Mouse (Mus musculus): Measurements from ENCODE around the gene Klf17. TPM values are rescaled to one million over a fixed set of nuclear protein-coding genes. Genes with fewer than 3 reads are reported as not detected.

The Klf17 gene
- polyA plus RNA-seq, 1 experiment = not detected

- Histone ChIP-seq H3K27ac (ENCODE audit: insufficient read depth, low read length) (no peak overlapping the region), H3K4me3 (ENCODE audit: extremely low read depth, insufficient read depth, insufficient read length) (no peak overlapping the region), H3K27me3 (ENCODE audit: control insufficient read depth, insufficient read depth, low read length) (no peaks in the 10 kb centered on the region), H3K4me1 (ENCODE audit: control insufficient read depth, insufficient read depth, insufficient read length) (no peaks in the 10 kb centered on the region), H3K36me3 (ENCODE audit: control insufficient read depth, insufficient read depth, low read length) (no peaks in the 10 kb centered on the region)
- no peak for DNase-seq (ENCODE audit: low read depth in 1 of 2, low spot score in 2 of 2)
- 79% methylated on average over 3 of the region's 3 CpGs for WGBS
- TF ChIP-seq CTCF (IDR thresholded peaks at IDR 0.05; ENCODE audit: extremely low read depth, insufficient read depth, insufficient read length, insufficient replicate concordance) (no peak), POLR2A (IDR thresholded peaks at IDR 0.05; ENCODE audit: low read depth, low read length) (no peak)
Measured at GRCm38 (mm10) chr4:117731926-117732325, 33.5 kb downstream of the Klf17 start.

- no peak for DNase-seq (ENCODE audit: low read depth in 1 of 2, low spot score in 2 of 2)
- WGBS = 91% methylated on average over 1 of the region's 1 CpGs
Measured at GRCm38 (mm10) chr4:117724112-117724511, 41.3 kb downstream of the Klf17 start, which contains the start of gene Gm12845. Gene Gm12845 (plus strand): TSS chr4:117724412.

GRCm38 (mm10) chr4:117713303-117714098, 51.9 kb downstream of the Klf17 start:
- no peak overlapping the region for H3K4me3 ChIP-seq (ENCODE audit: extremely low read depth, insufficient read depth, insufficient read length)
- TF ChIP-seq CTCF (IDR thresholded peaks at IDR 0.05; ENCODE audit: extremely low read depth, insufficient read depth, insufficient read length, insufficient replicate concordance) = no peak
- no peak for TF ChIP-seq POLR2A (IDR thresholded peaks at IDR 0.05; ENCODE audit: low read depth, low read length)
- H3K27me3 ChIP-seq (ENCODE audit: control insufficient read depth, insufficient read depth, low read length) = no peaks in the 10 kb centered on the region; the same call in 1 of the 2 replicates
- no peaks in the 10 kb centered on the region for H3K4me1 ChIP-seq (ENCODE audit: control insufficient read depth, insufficient read depth, insufficient read length)
- WGBS = 87% methylated on average over 6 of the region's 6 CpGs
- H3K27ac ChIP-seq (ENCODE audit: insufficient read depth, low read length) = no peak overlapping the region
- no peaks in the 10 kb centered on the region for H3K36me3 ChIP-seq (ENCODE audit: control insufficient read depth, insufficient read depth, low read length)
- DNase-seq (ENCODE audit: low read depth in 1 of 2, low spot score in 2 of 2) = no peak

More at GRCm38 (mm10) chr4:117724112-117724511, 41.3 kb downstream of the Klf17 start, which contains the start of gene Gm12845:
- Histone ChIP-seq H3K4me1 (ENCODE audit: control insufficient read depth, insufficient read depth, insufficient read length) (no peaks in the 10 kb centered on the region), H3K27me3 (ENCODE audit: control insufficient read depth, insufficient read depth, low read length) (no peaks in the 10 kb centered on the region), H3K4me3 (ENCODE audit: extremely low read depth, insufficient read depth, insufficient read length) (no peak within 1 kb of the TSS), H3K27ac (ENCODE audit: insufficient read depth, low read length) (no peak within 1 kb of the TSS), H3K36me3 (ENCODE audit: control insufficient read depth, insufficient read depth, low read length) (no peaks in the 10 kb centered on the region)
- TF ChIP-seq POLR2A (IDR thresholded peaks at IDR 0.05; ENCODE audit: low read depth, low read length) (no peak), CTCF (IDR thresholded peaks at IDR 0.05; ENCODE audit: extremely low read depth, insufficient read depth, insufficient read length, insufficient replicate concordance) (no peak)

GRCm38 (mm10) chr4:117712314-117712713, 53.1 kb downstream of the Klf17 start:
- Histone ChIP-seq H3K4me1 (ENCODE audit: control insufficient read depth, insufficient read depth, insufficient read length) (no peaks in the 10 kb centered on the region), H3K4me3 (ENCODE audit: extremely low read depth, insufficient read depth, insufficient read length) (no peak overlapping the region), H3K27ac (ENCODE audit: insufficient read depth, low read length) (no peak overlapping the region), H3K36me3 (ENCODE audit: control insufficient read depth, insufficient read depth, low read length) (no peaks in the 10 kb centered on the region), H3K27me3 (ENCODE audit: control insufficient read depth, insufficient read depth, low read length) (no peaks in the 10 kb centered on the region; the same call in 1 of the 2 replicates)
- DNase-seq (ENCODE audit: low read depth in 1 of 2, low spot score in 2 of 2) = no peak
- WGBS = 73% methylated on average over 3 of the region's 3 CpGs
- TF ChIP-seq CTCF (IDR thresholded peaks at IDR 0.05; ENCODE audit: extremely low read depth, insufficient read depth, insufficient read length, insufficient replicate concordance) (no peak), POLR2A (IDR thresholded peaks at IDR 0.05; ENCODE audit: low read depth, low read length) (no peak)

GRCm38 (mm10) chr4:117708780-117709550, 56.5 kb downstream of the Klf17 start:
- H3K36me3 ChIP-seq (ENCODE audit: control insufficient read depth, insufficient read depth, low read length) = no peaks in the 10 kb centered on the region
- TF ChIP-seq CTCF (IDR thresholded peaks at IDR 0.05; ENCODE audit: extremely low read depth, insufficient read depth, insufficient read length, insufficient replicate concordance) (no peak), POLR2A (IDR thresholded peaks at IDR 0.05; ENCODE audit: low read depth, low read length) (no peak)
- no peak overlapping the region for H3K4me3 ChIP-seq (ENCODE audit: extremely low read depth, insufficient read depth, insufficient read length)
- 84% methylated on average over 3 of the region's 3 CpGs for WGBS
- H3K4me1 ChIP-seq (ENCODE audit: control insufficient read depth, insufficient read depth, insufficient read length) = no peaks in the 10 kb centered on the region
- DNase-seq (ENCODE audit: low read depth in 1 of 2, low spot score in 2 of 2) = no peak
- H3K27me3 ChIP-seq (ENCODE audit: control insufficient read depth, insufficient read depth, low read length) = no peaks in the 10 kb centered on the region
- no peak overlapping the region for H3K27ac ChIP-seq (ENCODE audit: insufficient read depth, low read length)

Other genes starting within 250 kb of the Klf17 start
- 48.1 and 54.8 TPM in 2 replicates for gene Eri3, start 215.3 kb downstream of the Klf17 start, polyA plus RNA-seq (2012; rRNA removed)
- gene Dmap1, start 83.4 kb downstream of the Klf17 start, polyA plus RNA-seq (2012; rRNA removed) = 13.9 and 16.4 TPM in 2 replicates
- not detected in 2 replicates for gene Gm12845, start 41.2 kb downstream of the Klf17 start, polyA plus RNA-seq (2012; rRNA removed)
- gene Slc6a9, start 68.9 kb upstream of the Klf17 start, polyA plus RNA-seq (2012; rRNA removed) = 54.1 and 68.5 TPM in 2 replicates
- 0.53 and 0.92 TPM in 2 replicates for gene Ccdc24, start 106.9 kb upstream of the Klf17 start, polyA plus RNA-seq (2012; rRNA removed)
- gene B4galt2, start 117.8 kb upstream of the Klf17 start, polyA plus RNA-seq (2012; rRNA removed) = 6.5 and 7.6 TPM in 2 replicates
- gene Atp6v0b, start 121.7 kb upstream of the Klf17 start, polyA plus RNA-seq (2012; rRNA removed) = 382 and 485 TPM in 2 replicates
- 20.9 and 26.4 TPM in 2 replicates for gene Dph2, start 126.4 kb upstream of the Klf17 start, polyA plus RNA-seq (2012; rRNA removed)
- gene Ipo13, start 149.4 kb upstream of the Klf17 start, polyA plus RNA-seq (2012; rRNA removed) = 41.7 and 47.4 TPM in 2 replicates
- 0.89 and 1.2 TPM in 2 replicates for gene Artn, start 164.1 kb upstream of the Klf17 start, polyA plus RNA-seq (2012; rRNA removed)